Mouse (Mus musculus): ENCODE measurements at regions not wholly inside any gene's neighbourhood (a gene's known extent, or its start where the extent isn't known, plus 50 kb on each side); places are given as distances from the start of the nearest gene placed in this dataset.

DNA sequence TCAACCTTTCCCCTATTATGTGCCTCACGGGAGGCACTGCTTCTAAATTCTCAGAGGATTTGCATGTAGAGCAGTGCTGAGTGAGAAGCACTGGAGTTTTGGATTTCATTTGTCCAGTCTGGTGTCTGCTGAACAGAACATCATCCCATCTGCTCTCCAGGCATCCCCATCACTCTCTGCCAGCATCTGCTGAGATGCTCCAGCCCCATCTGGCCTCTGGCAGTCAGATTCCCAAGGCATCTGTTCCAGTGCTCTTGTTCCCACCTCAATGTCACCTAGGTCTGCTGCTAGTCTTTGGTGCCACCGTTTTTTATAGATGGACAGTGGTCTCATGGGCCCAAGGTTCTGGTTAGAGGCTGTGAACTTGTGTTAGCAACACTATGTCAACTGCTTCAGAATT is 63.9 kb upstream of the Iqcj start:
- Histone ChIP-seq H3K4me3 (ENCODE audit: low read length) (no peak overlapping the region), H3K9me3 (ENCODE audit: control insufficient read depth, low read length) (no peaks in the 10 kb centered on the region), H3K36me3 (ENCODE audit: control insufficient read depth, insufficient read depth, low read length) (no peaks in the 10 kb centered on the region), H3K9ac (ENCODE audit: low read length) (no peak overlapping the region), H3K4me1 (replicated peaks; ENCODE audit: control insufficient read depth, insufficient read depth, low read length) (no peaks in the 10 kb centered on the region), H3K4me2 (ENCODE audit: low read depth, low read length) (no peak overlapping the region), H3K27ac (ENCODE audit: low read length) (no peak overlapping the region), H3K27me3 (ENCODE audit: control insufficient read depth, insufficient read depth, low read depth, low read length) (no peaks in the 10 kb centered on the region)
- 83% methylated on average over 2 of the region's 2 CpGs for WGBS
- no peak for ATAC-seq (ENCODE audit: low read depth)

DNA sequence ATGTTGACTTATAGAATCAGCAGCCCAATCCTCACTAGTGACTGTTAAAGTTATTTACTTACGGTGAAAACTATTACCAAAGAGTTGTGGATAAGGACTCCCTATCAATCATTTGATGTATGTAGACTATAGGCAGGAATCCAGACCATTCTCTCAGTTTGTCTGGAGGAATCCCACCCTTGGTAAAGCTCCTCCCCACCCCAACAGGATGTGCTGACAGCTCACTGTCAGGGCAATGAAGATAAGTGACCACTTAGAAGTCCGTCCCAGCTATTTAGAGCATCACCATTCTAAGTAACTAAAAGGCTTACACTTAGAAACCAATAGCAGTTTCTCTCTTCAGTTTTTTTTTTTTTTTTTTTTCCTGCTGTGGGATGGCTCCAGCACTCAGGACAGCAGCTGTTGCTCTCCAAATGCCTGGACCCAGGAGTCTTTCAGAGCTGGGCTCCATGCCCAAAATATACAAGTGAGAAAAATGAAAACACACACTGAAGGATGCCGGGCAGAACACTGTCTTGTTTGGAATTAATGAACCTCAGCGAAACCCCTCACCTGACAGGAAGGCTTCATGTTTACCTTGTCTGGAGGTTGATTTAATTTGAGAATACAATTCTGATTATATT is 58.9 kb upstream of the Iqcj start:
- Histone ChIP-seq H3K9me3 (ENCODE audit: control insufficient read depth, low read length) (no peaks in the 10 kb centered on the region), H3K4me2 (ENCODE audit: low read depth, low read length) (no peak overlapping the region), H3K36me3 (ENCODE audit: control insufficient read depth, insufficient read depth, low read length) (no peaks in the 10 kb centered on the region), H3K27me3 (ENCODE audit: control insufficient read depth, insufficient read depth, low read depth, low read length) (no peaks in the 10 kb centered on the region), H3K27ac (ENCODE audit: low read length) (no peak overlapping the region), H3K4me1 (replicated peaks; ENCODE audit: control insufficient read depth, insufficient read depth, low read length) (no peaks in the 10 kb centered on the region), H3K9ac (ENCODE audit: low read length) (no peak overlapping the region), H3K4me3 (ENCODE audit: low read length) (no peak overlapping the region)
- 13% methylated on average over 4 of the region's 4 CpGs for WGBS
- ATAC-seq (ENCODE audit: low read depth): no peak

Measured in lung, embryonic 16.5 days (tissue).